Mouse (Mus musculus) adipocyte (in vitro differentiated cells): ENCODE measurements at regions not wholly inside any gene's neighbourhood (a gene's known extent, or its start where the extent isn't known, plus 50 kb on each side); places are given as distances from the start of the nearest gene placed in this dataset.
A peak's percentile ranks its signal among the peaks of the same experiment; 100 is the strongest.

ENCODE experiments used
- DNase-seq: peaks from one replicate; pipeline ENCODE4 v3.0.0-alpha.2; 2016; ENCODE audit warnings: low spot score

DNA sequence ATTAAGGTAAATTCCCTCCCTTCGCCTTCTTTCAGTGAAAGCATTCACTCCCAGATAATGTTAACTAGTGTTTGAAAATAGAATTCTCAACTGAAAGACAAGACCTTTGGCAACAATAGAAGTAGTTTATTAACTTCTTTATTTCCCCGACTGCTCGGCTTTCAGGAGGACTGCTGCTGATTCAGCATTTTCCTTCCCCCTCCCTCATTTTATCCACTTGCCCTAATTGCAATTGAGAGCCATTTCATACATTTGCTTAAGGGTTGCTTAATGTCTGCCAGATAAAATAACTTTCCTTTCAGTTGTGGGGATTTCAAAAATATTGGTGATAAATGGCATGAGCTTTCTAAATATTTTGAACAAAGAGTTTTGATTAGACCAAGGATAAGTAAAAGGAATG lies 744.5 kb downstream of the Brinp3 start:
- no peak for DNase-seq

DNA sequence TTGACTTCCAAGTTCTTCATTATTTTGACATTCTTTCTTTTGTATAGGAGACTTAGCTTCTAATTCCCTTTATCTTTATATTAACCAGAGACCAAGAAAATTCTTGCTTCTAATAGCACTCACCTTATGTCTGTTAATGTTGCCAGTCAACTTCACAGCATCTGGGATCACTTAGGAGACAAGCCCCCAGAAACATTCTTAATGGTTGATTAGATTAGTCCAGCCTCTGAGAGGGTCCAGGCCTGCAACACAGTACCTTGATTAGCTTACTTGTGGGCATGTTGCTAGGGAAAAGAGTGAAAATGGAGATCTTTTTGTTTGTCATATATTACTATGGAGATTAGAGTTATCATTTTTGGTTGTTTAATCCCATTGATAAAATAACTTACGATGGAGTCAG lies 778.8 kb downstream of the Brinp3 start:
- no peak for DNase-seq

DNA sequence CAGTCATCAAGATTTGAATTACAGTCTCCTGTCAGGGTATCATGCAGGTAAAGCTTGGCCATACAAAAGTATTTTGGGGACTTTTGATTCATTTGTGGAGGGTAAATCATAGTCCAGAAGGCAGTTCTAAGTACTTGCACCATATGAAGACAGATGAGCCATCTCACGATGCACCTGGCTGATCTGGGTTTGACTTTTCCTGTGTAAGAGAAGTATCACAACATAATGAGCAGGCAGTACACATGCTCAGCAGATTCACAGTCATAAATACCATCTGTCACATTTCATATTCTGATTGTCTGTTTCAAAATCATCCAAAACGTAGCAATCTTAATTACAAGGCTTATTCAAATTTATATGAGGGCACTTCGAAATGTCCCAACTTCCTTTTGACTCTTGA lies 796.6 kb downstream of the Brinp3 start:
- DNase-seq = no peak

DNA sequence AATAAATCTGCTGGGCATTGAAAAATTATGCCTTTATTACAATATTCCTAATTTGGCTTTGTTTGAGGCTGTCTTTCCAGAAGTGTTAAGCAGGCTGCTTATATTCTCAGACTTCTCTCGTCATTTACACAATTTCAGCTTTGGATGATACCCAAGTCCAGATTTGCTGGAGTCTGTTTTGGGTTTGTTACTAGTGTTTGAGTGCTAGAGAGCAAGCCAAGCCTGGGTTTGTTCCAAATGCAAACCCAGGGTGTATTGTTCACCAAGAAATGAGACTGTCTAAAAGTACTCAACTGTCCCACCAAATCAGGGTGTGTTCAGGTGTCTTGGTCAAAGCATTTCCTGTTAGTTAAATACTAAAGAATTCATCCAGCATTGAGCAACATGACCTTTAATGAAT lies 814.7 kb downstream of the Brinp3 start:
- peak; percentile 72 for DNase-seq

DNA sequence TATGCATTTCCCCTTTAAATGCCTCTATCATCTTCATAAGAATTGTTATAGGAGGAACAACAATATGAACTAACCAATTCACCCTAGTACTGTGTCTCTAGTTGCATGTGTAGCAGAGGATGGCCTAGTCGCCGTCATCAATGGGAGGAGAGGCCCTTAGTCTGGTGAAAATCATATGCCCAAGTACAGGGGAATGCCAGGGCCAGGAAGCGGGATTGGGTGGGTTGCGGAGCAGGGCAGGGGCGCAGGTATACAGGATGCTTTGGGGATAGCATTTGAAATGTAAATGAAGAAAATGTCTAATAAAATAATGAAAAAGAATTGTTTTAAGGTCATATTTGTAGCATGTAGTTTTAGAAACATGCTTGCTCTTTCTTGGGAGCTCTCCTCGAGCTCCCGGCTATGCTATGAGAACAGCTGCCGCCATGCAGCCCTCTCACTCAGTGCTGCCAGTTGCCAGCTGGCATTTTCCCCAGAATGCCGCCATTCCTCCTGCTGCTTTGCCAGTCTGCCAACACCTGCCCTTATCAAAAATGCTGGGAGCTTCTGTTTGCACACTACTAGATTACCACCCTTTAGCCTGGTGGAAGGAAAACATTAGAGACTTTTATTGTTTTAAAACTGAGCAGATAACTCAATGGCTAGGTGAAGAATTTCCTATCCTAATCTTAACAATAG lies 848.9 kb downstream of the Brinp3 start:
- DNase-seq = peak; percentile 13

- no peak for DNase-seq
Observed at GRCm38 (mm10) chr1:147344027-147344426, 849.5 kb downstream of the Brinp3 start.
